In the genomic region with DNA sequence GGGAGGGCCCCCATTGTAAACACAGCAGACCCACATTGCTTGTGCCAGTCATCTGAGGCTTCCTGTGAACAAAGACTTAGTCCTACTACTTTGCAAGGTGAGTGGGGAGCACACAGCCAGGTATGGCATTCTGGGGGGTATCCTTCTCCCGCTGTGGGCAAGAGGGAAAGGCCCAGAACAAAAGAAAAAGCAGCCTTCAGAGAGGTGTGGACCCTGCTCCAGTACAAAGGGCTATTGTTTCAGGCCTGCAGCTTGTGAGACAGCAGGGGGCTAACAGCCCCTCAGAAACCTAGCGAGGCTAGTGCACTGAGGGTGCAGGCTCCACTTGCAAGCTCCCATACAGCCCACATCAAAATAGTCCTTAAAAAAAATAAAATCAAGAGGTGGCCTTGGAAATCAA, we compare ENCODE assay signal across 36 mouse cellular contexts. TPM values are rescaled to one million over a fixed set of nuclear protein-coding genes. Genes with fewer than 3 reads are reported as not detected.
A peak's percentile ranks its signal among the peaks of the same experiment; 100 is the strongest.
DNase-seq lines count a peak whose midpoint lies in the region; ATAC-seq and TF ChIP-seq lines count a peak whose summit lies in the region.
"Had no signal": no experiment of that assay in that cellular context is flagged by ENCODE, and none has a peak within 500 bp of the region (broad histone marks: within the 10 kb centered on the region; RNA-seq: fewer than 3 reads in every experiment).

No protein-coding gene starts in this region.

- peaks cover 16% of the 10 kb centered on the region for H3K4me1 ChIP-seq in forebrain, embryonic 10.5 days
- no peaks in the 10 kb centered on the region for H3K4me1 ChIP-seq in forebrain, postnatal 0 days (ENCODE audit: insufficient read depth)
- H3K4me1 ChIP-seq in limb, embryonic 14.5 days (ENCODE audit: control insufficient read depth, insufficient read depth, low read length), result peaks cover 11% of the 10 kb centered on the region
- H3K4me1 ChIP-seq: heart, embryonic 13.5 days; intestine, embryonic 15.5 days; liver, embryonic 15.5 days had no signal

- H3K9ac ChIP-seq in forebrain, postnatal 0 days, result no peak overlapping the region
- H3K9ac ChIP-seq in limb, embryonic 14.5 days (ENCODE audit: low read depth, low read length, severe bottlenecking), result peak overlapping the region; percentile 36
- H3K9ac ChIP-seq: forebrain, embryonic 15.5 days; heart, embryonic 13.5 days; intestine, embryonic 15.5 days; liver, embryonic 15.5 days; lung, embryonic 14.5 days; midbrain, embryonic 12.5 days had no signal

- H3K4me3 ChIP-seq in forebrain, embryonic 10.5 days, result no peak overlapping the region
- no peak overlapping the region for H3K4me3 ChIP-seq in forebrain, postnatal 0 days (ENCODE audit: low read depth, low read length)
- H3K4me3 ChIP-seq in limb, embryonic 14.5 days (replicated peaks; ENCODE audit: low read length), result no peak overlapping the region
- H3K4me3 ChIP-seq: forebrain, embryonic 15.5 days; heart, adult 2 months; heart, embryonic 13.5 days; intestine, embryonic 15.5 days; liver, embryonic 15.5 days; midbrain, embryonic 12.5 days had no signal

- H3K27ac ChIP-seq in forebrain, embryonic 10.5 days, result peak overlapping the region; percentile 73
- no peak overlapping the region; the same call in 1 of the 2 replicates for H3K27ac ChIP-seq in forebrain, postnatal 0 days (ENCODE audit: low read depth, low read length)
- no peak overlapping the region for H3K27ac ChIP-seq in limb, embryonic 14.5 days (replicated peaks; ENCODE audit: low read depth, low read length)
- H3K27ac ChIP-seq: forebrain, embryonic 15.5 days; heart, adult 2 months; heart, embryonic 13.5 days; hindbrain, postnatal 0 days; intestine, embryonic 15.5 days; liver, embryonic 15.5 days; midbrain, embryonic 12.5 days had no signal

- TF ChIP-seq CTCF in forebrain, postnatal 0 days (IDR thresholded peaks at IDR 0.05; ENCODE audit: low read depth), result no peak

- no peak for TF ChIP-seq POLR2A in limb, embryonic 14.5 days (IDR thresholded peaks at IDR 0.05; ENCODE audit: borderline replicate concordance, extremely low read depth, insufficient read depth, insufficient read length)

- no peaks in the 10 kb centered on the region for H3K27me3 ChIP-seq in forebrain, embryonic 10.5 days (ENCODE audit: poor library complexity, severe bottlenecking)
- no peaks in the 10 kb centered on the region for H3K27me3 ChIP-seq in forebrain, postnatal 0 days (ENCODE audit: insufficient read depth, low read length)
- H3K27me3 ChIP-seq in limb, embryonic 14.5 days (ENCODE audit: control insufficient read depth, insufficient read depth, low read length), result no peaks in the 10 kb centered on the region
- H3K27me3 ChIP-seq: forebrain, embryonic 15.5 days; heart, embryonic 13.5 days; intestine, embryonic 15.5 days; liver, embryonic 15.5 days; midbrain, embryonic 12.5 days had no signal

- WGBS in forebrain, embryonic 10.5 days, result 21% methylated on average over 2 of the region's 2 CpGs
- WGBS in forebrain, postnatal 0 days, result 21% methylated on average over 2 of the region's 2 CpGs
- 24% methylated on average over 2 of the region's 2 CpGs for WGBS in limb, embryonic 14.5 days

- intact Hi-C loops in left cerebral cortex, postnatal 36 days (cut with DNase I), result no loop called here

- no peaks in the 10 kb centered on the region; the same call in 1 of the 2 replicates for H3K9me3 ChIP-seq in forebrain, embryonic 10.5 days
- H3K9me3 ChIP-seq in forebrain, postnatal 0 days (ENCODE audit: low read length), result no peaks in the 10 kb centered on the region
- H3K9me3 ChIP-seq in limb, embryonic 14.5 days (ENCODE audit: control insufficient read depth, low read length), result 0 out of 2 replicates have a peak, but pooled peaks cover 3% of the 10 kb centered on the region
- H3K9me3 ChIP-seq: forebrain, embryonic 15.5 days; intestine, embryonic 15.5 days; liver, embryonic 15.5 days; midbrain, embryonic 12.5 days had no signal

- no peak overlapping the region for H3K4me2 ChIP-seq in forebrain, postnatal 0 days (ENCODE audit: low read depth)
- no peak overlapping the region for H3K4me2 ChIP-seq in limb, embryonic 14.5 days (replicated peaks; ENCODE audit: low read depth, low read length, severe bottlenecking)
- H3K4me2 ChIP-seq: forebrain, embryonic 15.5 days; heart, embryonic 13.5 days; intestine, embryonic 15.5 days; liver, embryonic 15.5 days; lung, embryonic 14.5 days; midbrain, embryonic 12.5 days had no signal

- DNase-seq in forebrain, embryonic 10.5 days (ENCODE audit: extremely low spot score, low spot score), result no peak
- DNase-seq in forebrain, postnatal 0 days, result no peak
- peak; percentile 64 for DNase-seq in ES-CJ7 (ENCODE audit: low read depth, low spot score)
- peak; percentile 21 for DNase-seq in forelimb bud, embryonic 11.5 days (ENCODE audit: low read depth, low spot score)
- no peak for DNase-seq in limb, embryonic 14.5 days (ENCODE audit: low spot score)
- no peak for DNase-seq in left cerebral cortex, postnatal 36 days (ENCODE audit: low spot score in 2 of 2)
- no peak for DNase-seq in layer of hippocampus, postnatal 36 days
- DNase-seq in right cerebral cortex, adult 2 months (ENCODE audit: low spot score in 2 of 2), result no peak
- DNase-seq: adrenal gland, adult 8-10 months; cerebellum, adult 2 months; cerebellum, postnatal 14 days; heart, adult 2 months; heart, postnatal 14 days; kidney, adult 2 months; kidney, postnatal 36 days; lung, embryonic 14.5 days; lung, postnatal 14 days; right cerebral cortex, adult 18-20 months; right cerebral cortex, postnatal 4 days; thymus, adult 2 months; thymus, postnatal 4 days had no signal

- H3K36me3 ChIP-seq in forebrain, embryonic 10.5 days (replicated peaks), result no peaks in the 10 kb centered on the region
- H3K36me3 ChIP-seq in forebrain, postnatal 0 days (ENCODE audit: insufficient read depth), result no peaks in the 10 kb centered on the region
- H3K36me3 ChIP-seq in limb, embryonic 14.5 days (ENCODE audit: control insufficient read depth, insufficient read depth, low read length), result no peaks in the 10 kb centered on the region
- H3K36me3 ChIP-seq: forebrain, embryonic 15.5 days; heart, embryonic 13.5 days; intestine, embryonic 15.5 days; liver, embryonic 15.5 days; midbrain, embryonic 12.5 days had no signal

- ATAC-seq in forebrain, postnatal 0 days, result no peak
- ATAC-seq in limb, embryonic 14.5 days (ENCODE audit: low FRiP score, low read depth), result no peak
- ATAC-seq: forebrain, embryonic 15.5 days; hindbrain, postnatal 0 days; intestine, embryonic 15.5 days had no signal

RNA-seq across cellular contexts. Expression of a gene that starts 23.3 kb away (rescaled TPM):
- 0.27 and 0.30 TPM in 2 replicates for polyA plus RNA-seq in forebrain, embryonic 10.5 days (2016; fragmentation: Nextera tagmentation; extraction: Ambion mirVana)
- total RNA-seq in forebrain, postnatal 0 days (2014; rRNA removed), result 0.54 and 1.0 TPM in 2 replicates
- 0.18 and 0.22 TPM in 2 replicates for polyA plus RNA-seq in forebrain, postnatal 0 days (2015; fragmentation: Nextera tagmentation; extraction: Ambion mirVana)
- 11.1 and 13.7 TPM in 2 replicates for polyA plus RNA-seq in limb, embryonic 14.5 days (2012; rRNA removed)
- polyA plus RNA-seq in limb, embryonic 14.5 days (2014; fragmentation: Nextera tagmentation; extraction: Ambion mirVana), result 3.5 and 5.1 TPM in 2 replicates
- total RNA-seq in left cerebral cortex, postnatal 36 days (2021), result under 1 TPM; 0.20 to 0.41 TPM
- 1 to 10 TPM; 1.8 TPM for total RNA-seq in layer of hippocampus, postnatal 36 days (2021)
- total RNA-seq: megakaryocyte progenitor cell, adult 5-6 weeks had no signal

RNA-seq across cellular contexts. Expression of a gene that starts 47.7 kb away (rescaled TPM):
- polyA plus RNA-seq in forebrain, embryonic 10.5 days (2016; fragmentation: Nextera tagmentation; extraction: Ambion mirVana), result not detected in 2 replicates
- not detected in 2 replicates for total RNA-seq in forebrain, postnatal 0 days (2014; rRNA removed)
- not detected in 2 replicates for polyA plus RNA-seq in forebrain, postnatal 0 days (2015; fragmentation: Nextera tagmentation; extraction: Ambion mirVana)
- 0.06 TPM in 1 of 2 replicates, not detected in the other for polyA plus RNA-seq in limb, embryonic 14.5 days (2012; rRNA removed)
- polyA plus RNA-seq in limb, embryonic 14.5 days (2014; fragmentation: Nextera tagmentation; extraction: Ambion mirVana), result 0.12 TPM in 1 of 2 replicates, not detected in the other
- total RNA-seq in left cerebral cortex, postnatal 36 days (2021), result not detected
- total RNA-seq in layer of hippocampus, postnatal 36 days (2021), result not detected
- total RNA-seq: gastrocnemius, adult 8-10 months; gastrocnemius, postnatal 4 days; heart, postnatal 14 days; hindbrain, postnatal 0 days; layer of hippocampus, adult 8-10 months; left cerebral cortex, postnatal 10 days; megakaryocyte progenitor cell, adult 5-6 weeks had no signal
- polyA plus RNA-seq: C2C12; cerebellum, adult 2 months; cortical plate, adult 2 months; forebrain, embryonic 15.5 days; heart, embryonic 13.5 days; hindbrain, postnatal 0 days; intestine, embryonic 15.5 days; kidney, embryonic 16.5 days; lung, embryonic 14.5 days; midbrain, embryonic 12.5 days; neural tube, embryonic 14.5 days had no signal

Comparison
In these comparisons a context has a peak if more than half of its experiments do, and no peak if none do; other contexts are left out.
1. DNase-seq: peak in ES-CJ7 (single experiment) and forelimb bud, embryonic 11.5 days (single experiment); none in forebrain, embryonic 10.5 days (single experiment), forebrain, postnatal 0 days (single experiment), limb, embryonic 14.5 days (single experiment), left cerebral cortex, postnatal 36 days (0 of 2), layer of hippocampus, postnatal 36 days (0 of 2) and right cerebral cortex, adult 2 months (0 of 2).